Mouse (Mus musculus) heart, postnatal 0 days (tissue): ENCODE data around the gene Men1.

Source experiments
- CTCF ChIP-seq: IDR thresholded peaks from 2 replicates; pipeline ENCODE4 v1.5.1; 2016; ENCODE audit warnings: antibody characterized with exemption, control low read depth, low read depth
- EP300 ChIP-seq: IDR thresholded peaks from 2 replicates; pipeline ENCODE4 v1.6.1; 2016; ENCODE audit warnings: antibody characterized with exemption, low read depth

DNA sequence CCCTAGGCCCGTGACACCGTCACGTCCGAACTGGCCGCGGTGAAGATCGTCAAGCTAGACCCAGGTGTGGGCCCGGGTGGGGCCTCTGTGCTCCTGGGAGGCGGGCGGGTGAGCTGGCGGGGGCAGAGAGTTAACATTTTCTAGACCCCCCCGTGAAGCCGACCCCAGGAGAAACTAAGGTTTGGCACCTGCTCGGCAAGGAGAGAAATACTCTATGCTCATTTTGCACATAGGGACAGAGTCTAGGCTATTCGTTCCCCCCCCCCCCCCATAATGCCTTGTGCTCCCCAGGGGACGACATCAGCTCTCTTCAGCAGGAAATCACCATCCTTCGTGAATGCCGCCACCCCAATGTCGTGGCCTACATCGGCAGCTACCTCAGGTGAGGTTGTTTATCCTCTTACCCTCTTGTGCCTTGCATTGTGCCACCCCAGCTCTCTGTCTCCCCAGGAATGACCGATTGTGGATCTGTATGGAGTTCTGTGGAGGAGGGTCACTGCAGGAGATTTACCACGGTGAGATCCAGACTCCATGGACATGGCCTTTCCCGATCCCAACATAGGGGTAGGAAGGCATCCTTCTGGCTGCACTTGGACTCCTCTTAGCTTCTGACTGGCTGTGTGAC lies 6.8 kb downstream of the Men1 start:
- TF ChIP-seq EP300 (no peak), CTCF (no peak)
